Mouse (Mus musculus) cerebellum, adult 11 months (tissue): Measurements from ENCODE around the gene Myo18a.

Source experiments
- DNase-seq: peaks from one replicate; pipeline ENCODE4 v3.0.0; 2022

The Myo18a gene

GRCm38 (mm10) chr11:77874685-77875231 lies 111.7 kb downstream of the Myo18a start:
- no peak for DNase-seq

- no peak for DNase-seq
Observed at GRCm38 (mm10) chr11:77875269-77875668, 112.2 kb downstream of the Myo18a start.

- peak; percentile 49 for DNase-seq
Observed at GRCm38 (mm10) chr11:77875847-77876759, 113.1 kb downstream of the Myo18a start.

GRCm38 (mm10) chr11:77876760-77877148 lies 113.7 kb downstream of the Myo18a start:
- DNase-seq = no peak

GRCm38 (mm10) chr11:77884524-77885245 lies 121.6 kb downstream of the Myo18a start:
- no peak for DNase-seq

GRCm38 (mm10) chr11:77885246-77885575 lies 122.2 kb downstream of the Myo18a start:
- no peak for DNase-seq

GRCm38 (mm10) chr11:77887373-77887960 lies 124.4 kb downstream of the Myo18a start:
- no peak for DNase-seq

GRCm38 (mm10) chr11:77888846-77889245 lies 125.8 kb downstream of the Myo18a start:
- no peak for DNase-seq

- no peak for DNase-seq
Observed at GRCm38 (mm10) chr11:77889484-77889883, 126.4 kb downstream of the Myo18a start.

- no peak for DNase-seq
Observed at GRCm38 (mm10) chr11:77890648-77891258, 127.7 kb downstream of the Myo18a start.

GRCm38 (mm10) chr11:77892883-77893282 lies 129.8 kb downstream of the Myo18a start:
- no peak for DNase-seq

- DNase-seq = no peak
Observed at GRCm38 (mm10) chr11:77893283-77893682, 130.2 kb downstream of the Myo18a start.

GRCm38 (mm10) chr11:77893787-77894718 lies 131.0 kb downstream of the Myo18a start, which contains the start of gene Pipox:
TSS of gene Pipox (minus strand) at chr11:77894096.
- peak; percentile 85 for DNase-seq

- DNase-seq = no peak
Observed at GRCm38 (mm10) chr11:77894967-77895366, 131.9 kb downstream of the Myo18a start.

- DNase-seq = no peak
Observed at GRCm38 (mm10) chr11:77896011-77896410, 133.0 kb downstream of the Myo18a start.

- DNase-seq = no peak
Observed at GRCm38 (mm10) chr11:77896480-77896819, 133.4 kb downstream of the Myo18a start.

- peak; percentile 40 for DNase-seq
Observed at GRCm38 (mm10) chr11:77896820-77897805, 134.1 kb downstream of the Myo18a start.

GRCm38 (mm10) chr11:77900187-77900586 lies 137.1 kb downstream of the Myo18a start:
- DNase-seq = no peak

GRCm38 (mm10) chr11:77900696-77901095 lies 137.7 kb downstream of the Myo18a start:
- no peak for DNase-seq

GRCm38 (mm10) chr11:77901366-77901765 lies 138.3 kb downstream of the Myo18a start:
- no peak for DNase-seq
